Mouse (Mus musculus) layer of hippocampus, adult 9-10 months (tissue): ENCODE data around the gene Rxylt1.

Experiments
- DNase-seq: peaks from one replicate; pipeline ENCODE4 v3.0.0; 2022; ENCODE audit warnings: low spot score

Rxylt1 gene

DNA sequence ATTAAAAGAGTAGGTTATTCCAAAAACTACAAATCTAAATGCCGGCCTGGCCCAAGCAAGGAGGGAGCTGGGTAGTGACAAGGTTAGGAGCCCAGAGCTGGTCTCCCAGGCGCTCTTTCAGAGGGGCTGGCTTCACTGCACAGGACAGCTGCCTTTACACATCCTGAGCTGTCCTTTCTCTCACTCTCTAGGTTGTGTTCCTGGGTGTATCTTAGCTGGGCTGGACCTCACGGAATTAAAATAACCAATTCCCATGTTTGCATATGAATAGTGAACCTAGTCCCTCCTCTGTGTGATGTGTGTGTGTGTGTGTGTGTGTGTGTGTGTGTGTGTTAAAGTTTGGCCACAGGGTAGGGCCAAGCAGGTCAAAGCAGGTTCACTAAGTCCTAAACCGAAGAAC lies 52.2 kb downstream of the Rxylt1 start:
- DNase-seq, result no peak

DNA sequence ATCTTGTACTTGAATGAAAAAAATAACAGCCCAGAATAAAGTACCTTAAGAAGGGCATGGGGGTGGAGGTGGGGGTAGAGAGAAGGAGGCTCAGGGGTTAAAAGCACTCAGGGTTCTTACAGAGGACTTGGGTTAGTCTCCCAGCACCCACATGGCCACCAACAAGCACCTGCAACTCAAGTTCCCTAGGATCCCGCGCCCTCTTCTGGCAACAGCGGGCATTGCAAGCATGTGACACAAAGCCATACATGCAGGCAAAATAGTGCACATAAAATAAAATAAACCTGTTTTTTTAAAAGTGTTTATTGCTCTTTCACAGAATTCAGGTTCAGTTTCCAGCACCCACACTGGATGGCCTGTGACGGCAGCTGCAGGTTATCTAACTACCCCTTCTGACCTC lies 56.8 kb downstream of the Rxylt1 start:
- DNase-seq, result no peak

DNA sequence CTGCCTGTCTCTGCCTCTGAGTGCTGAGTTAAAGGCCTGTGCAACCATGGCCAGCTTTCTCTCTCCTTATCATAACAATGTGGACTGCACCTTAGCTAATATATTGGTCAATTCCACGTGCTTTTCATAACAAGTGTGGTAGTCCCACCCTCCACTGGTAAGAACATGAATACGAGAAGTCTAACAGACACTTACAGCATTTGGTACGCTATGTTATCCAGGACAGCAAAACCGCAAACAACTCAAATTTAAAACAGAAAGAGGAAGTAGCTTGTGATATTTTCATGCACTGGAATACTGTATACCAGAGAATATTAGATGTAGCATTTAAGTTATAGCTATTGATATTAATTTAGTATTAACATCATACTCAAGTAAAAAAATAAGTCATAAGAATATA lies 57.6 kb downstream of the Rxylt1 start:
- DNase-seq, result no peak

DNA sequence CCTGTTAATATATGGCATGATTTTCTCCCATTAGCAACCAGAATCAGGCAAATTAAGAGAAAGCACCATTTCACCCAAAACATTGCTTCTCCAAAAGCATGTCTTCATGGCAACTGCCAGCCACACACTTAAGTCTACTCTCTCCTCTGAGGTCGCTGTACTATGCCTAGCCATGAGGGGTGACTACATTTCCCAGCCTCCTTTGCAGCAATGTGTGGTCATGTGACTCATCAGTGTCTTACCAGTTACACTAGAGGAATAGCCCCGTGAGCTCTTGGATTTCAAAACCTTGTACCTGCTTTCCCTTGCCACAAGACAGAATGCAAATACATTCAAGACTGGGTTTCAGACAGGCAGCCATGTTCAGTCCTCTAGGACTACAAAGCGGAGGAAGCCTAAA lies 58.6 kb downstream of the Rxylt1 start:
- no peak for DNase-seq

DNA sequence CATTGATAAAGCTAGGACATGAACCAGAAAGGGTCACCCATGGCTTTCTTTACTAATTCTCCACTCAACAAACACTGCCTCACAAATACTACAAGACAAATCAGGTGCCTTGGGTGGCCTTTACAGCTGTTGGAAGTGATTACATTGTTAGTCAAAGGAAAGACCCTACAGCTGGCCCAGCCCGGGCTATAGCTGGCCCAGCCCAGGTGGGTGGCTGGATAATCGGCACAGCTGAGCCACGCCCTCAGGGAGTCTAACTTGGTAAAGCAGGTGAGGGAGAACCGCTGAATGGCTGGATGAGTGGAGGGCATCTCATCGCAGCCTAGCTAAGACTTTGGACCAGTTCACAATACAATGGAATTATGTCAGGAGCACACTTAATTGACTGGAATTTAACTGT lies 63.9 kb downstream of the Rxylt1 start:
- no peak for DNase-seq

DNA sequence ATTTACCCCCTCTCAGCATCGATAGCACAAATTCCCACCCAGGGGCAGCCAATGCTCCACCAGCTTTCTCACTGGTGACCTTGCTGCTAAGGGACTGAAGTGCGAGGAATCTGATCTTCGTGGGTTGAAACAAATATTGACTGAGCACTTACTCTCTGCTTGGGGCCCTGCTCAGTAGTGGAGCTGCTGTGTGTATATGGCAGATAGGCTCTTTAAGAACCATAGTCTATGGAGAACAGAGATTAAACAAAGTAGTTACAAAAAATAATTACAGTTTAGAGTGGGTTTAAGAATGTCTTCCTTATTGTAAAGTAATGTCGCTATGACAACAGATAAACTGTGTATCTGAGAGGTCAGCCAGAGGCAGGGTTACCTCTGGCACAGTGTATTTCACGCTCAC lies 66.8 kb downstream of the Rxylt1 start:
- DNase-seq, result no peak

DNA sequence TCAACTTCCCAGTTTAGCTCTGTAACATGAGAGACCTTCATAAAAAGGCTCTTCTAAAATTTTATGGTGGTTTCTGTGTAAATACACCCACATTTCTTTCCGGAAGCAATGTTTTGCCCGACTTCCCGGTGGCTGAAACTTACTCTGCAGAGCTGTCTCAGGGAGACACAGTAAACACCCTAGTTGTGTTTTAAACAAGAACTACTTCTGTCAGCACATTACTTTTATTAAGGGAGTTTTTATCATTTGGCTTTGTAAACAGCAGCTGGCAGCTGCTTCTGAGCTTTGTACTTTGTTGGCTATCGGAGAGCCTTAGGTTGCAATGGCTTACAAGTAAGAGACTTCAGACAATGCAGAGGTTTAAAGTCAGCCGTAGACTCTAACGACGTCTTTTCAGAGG lies 67.4 kb downstream of the Rxylt1 start:
- no peak for DNase-seq
